Mouse (Mus musculus) cerebellum, adult 2 months (tissue): Measurements from ENCODE around the gene Kpna3.

ENCODE experiments used
- CTCF ChIP-seq: fragments of 200-500 bp; IDR thresholded peaks from 2 replicates; pipeline ENCODE4 v1.5.1; 2011; ENCODE audit warnings: low read depth, mild to moderate bottlenecking, control low read depth, low read length, moderate library complexity, borderline replicate concordance; ENCODE audit not compliant: insufficient read depth
- POLR2A ChIP-seq: fragments of 200-500 bp; IDR thresholded peaks from 2 replicates; pipeline ENCODE4 v1.6.1; 2011; ENCODE audit warnings: low read length, control low read depth, borderline replicate concordance; ENCODE audit not compliant: insufficient read depth

DNA sequence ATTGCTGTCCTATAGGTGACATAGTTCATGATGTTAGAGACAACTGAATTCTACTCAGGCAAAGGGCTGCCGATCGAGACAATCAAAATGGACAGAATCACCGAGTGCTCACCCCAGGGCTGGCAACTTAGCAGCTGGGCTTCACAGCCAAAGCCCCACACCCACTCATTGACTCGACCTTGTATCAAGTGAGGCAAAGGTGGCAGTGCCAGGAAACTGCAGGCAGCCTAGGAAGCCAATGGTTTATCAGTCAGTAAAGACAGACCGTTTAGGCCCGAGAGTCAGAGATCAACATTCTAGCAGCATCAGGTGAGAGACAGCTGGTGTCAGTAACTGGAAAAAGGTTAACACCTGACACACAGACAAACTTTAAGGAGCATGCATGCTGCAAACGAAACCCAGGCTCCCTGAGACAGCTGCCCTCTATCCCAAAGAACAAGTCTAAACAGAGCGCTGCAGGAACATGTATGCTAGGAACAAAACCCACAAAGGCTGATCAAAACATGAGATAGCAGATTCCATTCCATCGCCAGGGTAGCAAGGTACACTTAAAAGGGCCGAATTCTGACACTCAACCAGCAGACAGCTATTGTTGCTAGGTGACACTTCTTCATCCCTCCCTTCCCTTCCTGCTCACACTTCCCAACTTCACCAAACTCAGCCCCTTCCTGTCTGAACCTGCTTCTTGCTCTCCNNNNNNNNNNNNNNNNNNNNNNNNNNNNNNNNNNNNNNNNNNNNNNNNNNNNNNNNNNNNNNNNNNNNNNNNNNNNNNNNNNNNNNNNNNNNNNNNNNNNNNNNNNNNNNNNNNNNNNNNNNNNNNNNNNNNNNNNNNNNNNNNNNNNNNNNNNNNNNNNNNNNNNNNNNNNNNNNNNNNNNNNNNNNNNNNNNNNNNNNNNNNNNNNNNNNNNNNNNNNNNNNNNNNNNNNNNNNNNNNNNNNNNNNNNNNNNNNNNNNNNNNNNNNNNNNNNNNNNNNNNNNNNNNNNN is 85.1 kb downstream of the Kpna3 start:
- no peak for TF ChIP-seq CTCF
- no peak for TF ChIP-seq POLR2A
